Mouse (Mus musculus): ENCODE measurements around the gene BC034090.

DNA sequence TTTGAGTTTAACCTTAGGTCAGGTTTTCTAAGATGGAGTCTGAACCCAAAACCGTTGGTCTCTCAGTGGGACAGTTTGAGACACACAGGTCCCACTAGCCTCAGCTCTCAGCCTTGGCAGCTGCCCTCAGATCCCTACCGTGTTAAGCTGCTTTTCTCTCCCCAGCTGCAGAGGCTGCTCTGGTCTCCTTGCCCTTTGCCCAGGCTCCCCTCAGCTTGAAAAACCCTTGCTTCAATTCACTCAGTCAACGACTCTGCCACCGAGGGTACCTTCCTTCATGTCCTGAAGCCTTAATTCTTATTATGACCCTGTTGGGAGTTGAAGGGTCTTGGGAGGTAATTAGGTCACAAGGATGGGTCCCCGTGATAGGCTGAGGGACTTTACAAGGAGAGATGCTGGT, 5.7 kb upstream of the BC034090 start:
- TF ChIP-seq E2F4 (IDR thresholded peaks at IDR 0.05; ENCODE audit: insufficient read depth) (no peak), USF1 (IDR thresholded peaks at IDR 0.05; ENCODE audit: low read depth) (no peak), MYOG (IDR thresholded peaks at IDR 0.05; ENCODE audit: control insufficient read depth in 1 of 3, insufficient read depth in 1 of 3, insufficient read length in 2 of 3, low read depth in 2 of 3) (no peak), MAX (IDR thresholded peaks at IDR 0.05; ENCODE audit: low read depth) (no peak), MYOD1 (IDR thresholded peaks at IDR 0.05; ENCODE audit: control insufficient read depth in 1 of 3, insufficient read length in 2 of 3, low read depth in 2 of 3) (no peak), TCF3 (IDR thresholded peaks at IDR 0.05; ENCODE audit: insufficient read length, low read depth) (no peak), TCF12 (IDR thresholded peaks at IDR 0.05; ENCODE audit: insufficient read depth, poor library complexity, severe bottlenecking) (no peak)
